Comparison of ENCODE assay signal across 7 mouse cellular contexts in genomic region chr8:105278911-105279334, GRCm38 (mm10). TPM values are rescaled to one million over a fixed set of nuclear protein-coding genes. Genes with fewer than 3 reads are reported as not detected.
DNase-seq lines count a peak whose midpoint lies in the region; ATAC-seq lines count a peak whose summit lies in the region.

No protein-coding gene starts in this region.

- H3K4me1 ChIP-seq in embryonic facial prominence, embryonic 10.5 days = peaks cover 29% of the 10 kb centered on the region
- peaks cover 21% of the 10 kb centered on the region for H3K4me1 ChIP-seq in intestine, embryonic 16.5 days (ENCODE audit: control insufficient read depth, insufficient read depth, low read length)

- no peak overlapping the region for H3K27ac ChIP-seq in embryonic facial prominence, embryonic 10.5 days (replicated peaks)
- H3K27ac ChIP-seq in intestine, embryonic 16.5 days (ENCODE audit: low read length) = no peak overlapping the region

- H3K36me3 ChIP-seq in embryonic facial prominence, embryonic 10.5 days (replicated peaks) = peaks cover 27% of the 10 kb centered on the region
- no peaks in the 10 kb centered on the region; the same call in 1 of the 2 replicates for H3K36me3 ChIP-seq in intestine, embryonic 16.5 days (ENCODE audit: control insufficient read depth, insufficient read depth, low read length)

- H3K9me3 ChIP-seq in embryonic facial prominence, embryonic 10.5 days = no peaks in the 10 kb centered on the region
- H3K9me3 ChIP-seq in intestine, embryonic 16.5 days (ENCODE audit: control insufficient read depth, low read length) = no peaks in the 10 kb centered on the region

- peak overlapping the region; percentile 46; the same call in 1 of the 2 replicates for H3K9ac ChIP-seq in intestine, embryonic 16.5 days (ENCODE audit: low read depth, low read length)

- DNase-seq in adrenal gland, postnatal 25 days = peak; percentile 91
- peak; percentile 46 for DNase-seq in embryonic facial prominence, embryonic 10.5 days (ENCODE audit: low spot score)
- DNase-seq in left cerebral cortex, adult 8-10 months (ENCODE audit: low spot score in 2 of 2) = peak; percentile 77 to 88
- DNase-seq in lung, postnatal 36 days = peak; percentile 90
- DNase-seq in right cerebral cortex, postnatal 25 days = peak; percentile 83

- peak overlapping the region; percentile 58 for H3K4me2 ChIP-seq in intestine, embryonic 16.5 days (ENCODE audit: low read depth, low read length)

- H3K27me3 ChIP-seq in embryonic facial prominence, embryonic 10.5 days (replicated peaks; ENCODE audit: low read depth, poor library complexity, severe bottlenecking) = peaks cover 100% of the 10 kb centered on the region
- H3K27me3 ChIP-seq in intestine, embryonic 16.5 days (replicated peaks; ENCODE audit: control insufficient read depth, insufficient read depth, low read length) = peaks cover 53% of the 10 kb centered on the region

- H3K4me3 ChIP-seq in embryonic facial prominence, embryonic 10.5 days = peak overlapping the region; percentile 47
- H3K4me3 ChIP-seq in intestine, embryonic 16.5 days (ENCODE audit: low read length) = peak overlapping the region; percentile 33

- peak; percentile 61 for ATAC-seq in granulocyte monocyte progenitor cell, adult 5-6 weeks (replicated peaks; ENCODE audit: poor library complexity, severe bottlenecking)
- peak; percentile 70 for ATAC-seq in intestine, embryonic 16.5 days

- WGBS in embryonic facial prominence, embryonic 10.5 days = 2% methylated on average over 28 of the region's 28 CpGs
- 3% methylated on average over 28 of the region's 28 CpGs for WGBS in intestine, embryonic 16.5 days

RNA-seq across cellular contexts. Expression of gene Nol3, which starts 3.0 kb away (rescaled TPM):
- 4.4 and 4.7 TPM in 2 replicates for total RNA-seq in adrenal gland, postnatal 25 days (2021)
- 0.62 and 0.69 TPM in 2 replicates for polyA plus RNA-seq in embryonic facial prominence, embryonic 10.5 days (2016; fragmentation: Nextera tagmentation; extraction: Ambion mirVana)
- total RNA-seq in granulocyte monocyte progenitor cell, adult 5-6 weeks (2014; fragmentation: Nextera tagmentation) = not detected in 2 replicates
- not detected in 2 replicates for total RNA-seq in granulocyte monocyte progenitor cell, adult 5-6 weeks (2017)
- 1.3 and 1.4 TPM in 2 replicates for polyA plus RNA-seq in intestine, embryonic 16.5 days (2015; fragmentation: Nextera tagmentation; extraction: Ambion mirVana)
- total RNA-seq in left cerebral cortex, adult 8-10 months (2022) = 10 to 100 TPM; 10.6 to 13.8 (median 13.1) TPM

RNA-seq across cellular contexts. Expression of gene Hsf4, which starts 9.3 kb away (rescaled TPM):
- total RNA-seq in adrenal gland, postnatal 25 days (2021) = 0.70 and 1.1 TPM in 2 replicates
- 0.21 TPM in 1 of 2 replicates, not detected in the other for polyA plus RNA-seq in embryonic facial prominence, embryonic 10.5 days (2016; fragmentation: Nextera tagmentation; extraction: Ambion mirVana)
- total RNA-seq in granulocyte monocyte progenitor cell, adult 5-6 weeks (2014; fragmentation: Nextera tagmentation) = not detected in 2 replicates
- not detected in 2 replicates for total RNA-seq in granulocyte monocyte progenitor cell, adult 5-6 weeks (2017)
- 0.17 and 0.18 TPM in 2 replicates for polyA plus RNA-seq in intestine, embryonic 16.5 days (2015; fragmentation: Nextera tagmentation; extraction: Ambion mirVana)
- total RNA-seq in left cerebral cortex, adult 8-10 months (2022) = 10 to 100 TPM; 21.3 to 25.7 (median 22.9) TPM

RNA-seq across cellular contexts. Expression of gene 4931428F04Rik, which starts 10.7 kb away (rescaled TPM):
- total RNA-seq in adrenal gland, postnatal 25 days (2021) = 1.9 and 3.7 TPM in 2 replicates
- 20.7 and 23.9 TPM in 2 replicates for polyA plus RNA-seq in embryonic facial prominence, embryonic 10.5 days (2016; fragmentation: Nextera tagmentation; extraction: Ambion mirVana)
- 2.7 and 4.0 TPM in 2 replicates for total RNA-seq in granulocyte monocyte progenitor cell, adult 5-6 weeks (2014; fragmentation: Nextera tagmentation)
- total RNA-seq in granulocyte monocyte progenitor cell, adult 5-6 weeks (2017) = 0.56 and 0.93 TPM in 2 replicates
- 6.7 and 7.2 TPM in 2 replicates for polyA plus RNA-seq in intestine, embryonic 16.5 days (2015; fragmentation: Nextera tagmentation; extraction: Ambion mirVana)
- total RNA-seq in left cerebral cortex, adult 8-10 months (2022) = 10 to 100 TPM; 22.0 to 26.7 (median 24.2) TPM

RNA-seq across cellular contexts. Expression of gene Fbxl8, which starts 14.5 kb away (rescaled TPM):
- 3.7 and 4.5 TPM in 2 replicates for total RNA-seq in adrenal gland, postnatal 25 days (2021)
- 0.63 and 0.92 TPM in 2 replicates for polyA plus RNA-seq in embryonic facial prominence, embryonic 10.5 days (2016; fragmentation: Nextera tagmentation; extraction: Ambion mirVana)
- 0.21 and 4.4 TPM in 2 replicates for total RNA-seq in granulocyte monocyte progenitor cell, adult 5-6 weeks (2014; fragmentation: Nextera tagmentation)
- total RNA-seq in granulocyte monocyte progenitor cell, adult 5-6 weeks (2017) = 1.7 and 3.6 TPM in 2 replicates
- 6.0 and 6.8 TPM in 2 replicates for polyA plus RNA-seq in intestine, embryonic 16.5 days (2015; fragmentation: Nextera tagmentation; extraction: Ambion mirVana)
- total RNA-seq in left cerebral cortex, adult 8-10 months (2022) = 1 to 10 TPM in 2 of 4 experiments, under 1 TPM in 2; 0.50 to 1.6 (median 1.1) TPM

RNA-seq across cellular contexts. Expression of gene Tradd, which starts 14.5 kb away (rescaled TPM):
- total RNA-seq in adrenal gland, postnatal 25 days (2021) = 18.7 and 21.7 TPM in 2 replicates
- polyA plus RNA-seq in embryonic facial prominence, embryonic 10.5 days (2016; fragmentation: Nextera tagmentation; extraction: Ambion mirVana) = 14.6 and 16.7 TPM in 2 replicates
- total RNA-seq in granulocyte monocyte progenitor cell, adult 5-6 weeks (2014; fragmentation: Nextera tagmentation) = 8.7 and 9.4 TPM in 2 replicates
- total RNA-seq in granulocyte monocyte progenitor cell, adult 5-6 weeks (2017) = 15.8 and 21.0 TPM in 2 replicates
- 44.9 and 46.0 TPM in 2 replicates for polyA plus RNA-seq in intestine, embryonic 16.5 days (2015; fragmentation: Nextera tagmentation; extraction: Ambion mirVana)
- total RNA-seq in left cerebral cortex, adult 8-10 months (2022) = 10 to 100 TPM in 2 of 4 experiments, 1 to 10 TPM in 2; 7.9 to 10.9 (median 9.6) TPM

Comparison
In these comparisons a context has a peak if more than half of its experiments do, and no peak if none do; other contexts are left out.
1. RNA of gene Hsf4, which starts 9.3 kb away (total RNA-seq): 21.3 to 25.7 TPM in left cerebral cortex, adult 8-10 months; 0.70 to 1.1 TPM in adrenal gland, postnatal 25 days and not detected in granulocyte monocyte progenitor cell, adult 5-6 weeks; every median in the first group is over 10 times any median in the second.
2. Peak in every context shown above with its lines, with median percentiles within 50 percentile points of each other: DNase-seq.